Comparison of ENCODE assay signal across 15 mouse cellular contexts in the genomic region with DNA sequence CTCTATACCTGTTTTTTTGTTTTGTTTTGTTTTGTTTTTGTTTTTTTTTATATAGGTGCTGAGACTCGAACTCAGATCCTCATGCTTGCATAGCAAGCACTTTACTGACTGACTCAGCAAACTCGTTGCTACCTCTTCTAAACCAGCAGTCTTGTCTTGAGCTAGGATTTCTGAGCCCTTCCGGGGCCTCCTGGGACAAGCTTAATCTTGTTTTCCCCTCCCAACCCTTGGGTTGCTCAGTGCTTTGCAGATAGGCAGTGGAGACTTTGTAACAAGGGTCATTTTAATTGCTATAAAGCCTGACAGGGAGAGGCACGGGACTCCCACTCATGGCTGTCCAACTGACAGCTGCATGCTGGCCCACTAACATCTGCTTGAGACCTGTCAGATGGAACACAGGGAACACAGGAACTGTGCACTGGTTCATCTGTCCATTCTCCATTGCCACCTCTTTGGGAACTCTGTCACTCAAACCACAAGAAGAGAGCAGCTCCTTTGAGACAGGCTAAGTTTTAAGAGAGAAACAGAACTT.
A peak's percentile ranks its signal among the peaks of the same experiment; 100 is the strongest.
DNase-seq lines count a peak whose midpoint lies in the region; ATAC-seq and TF ChIP-seq lines count a peak whose summit lies in the region.
"Had no signal": no experiment of that assay in that cellular context is flagged by ENCODE, and none has a peak within 500 bp of the region (broad histone marks: within the 10 kb centered on the region; RNA-seq: fewer than 3 reads in every experiment).

No protein-coding gene starts in this region.

- ATAC-seq in kidney, postnatal 0 days (replicated peaks; ENCODE audit: low FRiP score, low read depth) = no peak
- peak; percentile 8; the same call in 1 of the 2 replicates for ATAC-seq in erythroid progenitor cell, adult 5-6 weeks (replicated peaks; ENCODE audit: low FRiP score, poor library complexity, severe bottlenecking)
- 0 out of 2 replicates have a peak, but pooled peaks have one; percentile 4 for ATAC-seq in liver, embryonic 15.5 days (ENCODE audit: insufficient read depth)
- ATAC-seq: inflammation-experienced regulatory T-cells, adult 6 months had no signal

- H3K4me1 ChIP-seq in kidney, postnatal 0 days (replicated peaks; ENCODE audit: insufficient read depth, low read length) = no peaks in the 10 kb centered on the region
- H3K4me1 ChIP-seq in liver, embryonic 15.5 days (replicated peaks) = peaks cover 72% of the 10 kb centered on the region
- H3K4me1 ChIP-seq: lung, embryonic 15.5 days had no signal

- H3K27me3 ChIP-seq in kidney, postnatal 0 days (ENCODE audit: insufficient read depth, low read length) = no peaks in the 10 kb centered on the region
- no peaks in the 10 kb centered on the region for H3K27me3 ChIP-seq in liver, embryonic 15.5 days
- H3K27me3 ChIP-seq: lung, embryonic 15.5 days had no signal

- no peak overlapping the region for H3K27ac ChIP-seq in kidney, postnatal 0 days
- H3K27ac ChIP-seq in liver, embryonic 15.5 days (replicated peaks) = peak overlapping the region; percentile 100
- H3K27ac ChIP-seq: lung, embryonic 15.5 days; neural tube, embryonic 13.5 days had no signal

- no peaks in the 10 kb centered on the region for H3K36me3 ChIP-seq in kidney, postnatal 0 days (ENCODE audit: insufficient read depth, low read length)
- H3K36me3 ChIP-seq in liver, embryonic 15.5 days (replicated peaks) = no peaks in the 10 kb centered on the region
- H3K36me3 ChIP-seq: lung, embryonic 15.5 days; neural tube, embryonic 13.5 days had no signal

- DNase-seq in kidney, postnatal 0 days (ENCODE audit: low spot score) = peak; percentile 42
- DNase-seq in kidney, adult 9 months = no peak
- peak; percentile 24 for DNase-seq in MN1 (ENCODE audit: low spot score)
- DNase-seq in urinary bladder, postnatal 14 days (ENCODE audit: low spot score) = no peak
- no peak for DNase-seq in heart, postnatal 14 days
- no peak for DNase-seq in right cerebral cortex, adult 18-20 months
- DNase-seq: gastrocnemius, postnatal 25 days; spleen, adult 18-20 months; thymus, postnatal 36 days had no signal

- intact Hi-C loops in heart, postnatal 14 days (cut with DNase I) = no loop called here

- no peaks in the 10 kb centered on the region for H3K9me3 ChIP-seq in kidney, postnatal 0 days (replicated peaks; ENCODE audit: low read length)
- no peaks in the 10 kb centered on the region for H3K9me3 ChIP-seq in liver, embryonic 15.5 days (replicated peaks)
- H3K9me3 ChIP-seq: lung, embryonic 15.5 days; neural tube, embryonic 13.5 days had no signal

- no peak overlapping the region for H3K4me2 ChIP-seq in kidney, postnatal 0 days (ENCODE audit: low read length)
- peak overlapping the region; percentile 69 for H3K4me2 ChIP-seq in liver, embryonic 15.5 days
- H3K4me2 ChIP-seq: heart, embryonic 11.5 days; lung, embryonic 15.5 days; neural tube, embryonic 13.5 days had no signal

- TF ChIP-seq CTCF in kidney, postnatal 0 days (IDR thresholded peaks at IDR 0.05; ENCODE audit: low read depth) = no peak

- no peak overlapping the region for H3K4me3 ChIP-seq in kidney, postnatal 0 days (replicated peaks; ENCODE audit: low read depth, low read length)
- H3K4me3 ChIP-seq in liver, embryonic 15.5 days (replicated peaks) = no peak overlapping the region
- H3K4me3 ChIP-seq: lung, embryonic 15.5 days; neural tube, embryonic 13.5 days had no signal

- WGBS in kidney, postnatal 0 days = 31% methylated on average over 4 of the region's 4 CpGs
- 18% methylated on average over 4 of the region's 4 CpGs for WGBS in liver, embryonic 15.5 days (ENCODE audit: insufficient replicate concordance)

- H3K9ac ChIP-seq in kidney, postnatal 0 days (ENCODE audit: low read depth, low read length) = no peak overlapping the region
- H3K9ac ChIP-seq in liver, embryonic 15.5 days = peak overlapping the region; percentile 42
- H3K9ac ChIP-seq: lung, embryonic 15.5 days; neural tube, embryonic 13.5 days had no signal

Comparison
In these comparisons a context has a peak if more than half of its experiments do, and no peak if none do; other contexts are left out.
1. DNase-seq: peak in kidney, postnatal 0 days (single experiment) and MN1 (single experiment); none in kidney, adult 9 months (single experiment), urinary bladder, postnatal 14 days (single experiment), heart, postnatal 14 days (0 of 2) and right cerebral cortex, adult 18-20 months (single experiment).